Mouse (Mus musculus): Measurements from ENCODE around the gene Abl1. TPM values are rescaled to one million over a fixed set of nuclear protein-coding genes. Genes with fewer than 3 reads are reported as not detected.

Abl1 gene
- total RNA-seq, 2 experiments from 2014 or later = 54.7 to 73.2 TPM

- DNase-seq = peak; percentile 51
These were observed 54.0 kb downstream of the Abl1 start for GRCm38 (mm10) chr2:31742134-31742533.

GRCm38 (mm10) chr2:31745741-31746243 is 57.6 kb downstream of the Abl1 start:
- DNase-seq = no peak

GRCm38 (mm10) chr2:31746835-31747234 is 58.7 kb downstream of the Abl1 start:
- DNase-seq = no peak

- DNase-seq = peak; percentile 43
These were observed 61.0 kb downstream of the Abl1 start for GRCm38 (mm10) chr2:31749046-31749709.

- DNase-seq = no peak
These were observed 62.0 kb downstream of the Abl1 start for GRCm38 (mm10) chr2:31750133-31750532.

GRCm38 (mm10) chr2:31757472-31757871 is 69.3 kb downstream of the Abl1 start:
- DNase-seq = no peak

GRCm38 (mm10) chr2:31758966-31759365 is 70.8 kb downstream of the Abl1 start:
- no peak for DNase-seq

- peak; percentile 94 for DNase-seq
These were observed 71.7 kb downstream of the Abl1 start for GRCm38 (mm10) chr2:31759751-31760460.

- DNase-seq = no peak
These were observed 72.3 kb downstream of the Abl1 start for GRCm38 (mm10) chr2:31760486-31760885.

GRCm38 (mm10) chr2:31761115-31761531 is 72.9 kb downstream of the Abl1 start:
- DNase-seq = no peak

GRCm38 (mm10) chr2:31761585-31761984 is 73.4 kb downstream of the Abl1 start:
- DNase-seq = no peak

- DNase-seq = peak; percentile 45
These were observed 74.0 kb downstream of the Abl1 start for GRCm38 (mm10) chr2:31762155-31762554.

- no peak for DNase-seq
These were observed 74.7 kb downstream of the Abl1 start for GRCm38 (mm10) chr2:31762853-31763252.

- DNase-seq = no peak
These were observed 75.1 kb downstream of the Abl1 start for GRCm38 (mm10) chr2:31763271-31763670.

- no peak for DNase-seq
These were observed 78.9 kb downstream of the Abl1 start for GRCm38 (mm10) chr2:31767104-31767503.

GRCm38 (mm10) chr2:31767815-31768214 is 79.6 kb downstream of the Abl1 start:
- DNase-seq = no peak

GRCm38 (mm10) chr2:31769115-31769514 is 80.9 kb downstream of the Abl1 start:
- DNase-seq = no peak

GRCm38 (mm10) chr2:31769631-31770111 is 81.5 kb downstream of the Abl1 start:
- DNase-seq = peak; percentile 76

GRCm38 (mm10) chr2:31770781-31771441 is 82.7 kb downstream of the Abl1 start:
- DNase-seq = peak; percentile 82

- DNase-seq = no peak
These were observed 88.3 kb downstream of the Abl1 start for GRCm38 (mm10) chr2:31776479-31776878.

- no peak for DNase-seq
These were observed 91.1 kb downstream of the Abl1 start for GRCm38 (mm10) chr2:31779258-31779657.

GRCm38 (mm10) chr2:31782958-31783602 is 94.9 kb downstream of the Abl1 start:
- DNase-seq = no peak

All from adrenal gland, postnatal 10 days (tissue).